Mouse (Mus musculus) lung, postnatal 0 days (tissue): ENCODE measurements around the gene Rnf144a. TPM values are rescaled to one million over a fixed set of nuclear protein-coding genes. Genes with fewer than 3 reads are reported as not detected.
A peak's percentile ranks its signal among the peaks of the same experiment; 100 is the strongest.

ENCODE experiments used
- ATAC-seq: fragments of 200-750 bp; cut with Nextera tagmentation; 2 replicates; pipeline ENCODE4 v1.8.0; 2017; ENCODE audit warnings: moderate library complexity
- DNase-seq: peaks from one replicate; pipeline ENCODE4 v3.0.0-alpha.2; 2016; ENCODE audit warnings: low spot score
- H3K27ac ChIP-seq: fragments of 300-500 bp; sonication (generic); 2 replicates; pipeline ENCODE4 v1.5.1; 2014; ENCODE audit warnings: antibody characterized with exemption, mild to moderate bottlenecking, low read length, mixed read lengths
- H3K27me3 ChIP-seq: fragments of 300-500 bp; sonication (generic); replicated peaks from 2 replicates; pipeline ENCODE4 v1.6.1; 2014; ENCODE audit warnings: low read length, mixed read lengths; ENCODE audit not compliant: insufficient read depth
- H3K36me3 ChIP-seq: fragments of 300-500 bp; sonication (generic); 2 replicates; pipeline ENCODE4 v1.6.1; 2014; ENCODE audit warnings: low read length, mixed read lengths; ENCODE audit not compliant: insufficient read depth
- H3K4me1 ChIP-seq: fragments of 300-500 bp; sonication (generic); 2 replicates; pipeline ENCODE4 v1.6.1; 2014; ENCODE audit warnings: antibody characterized with exemption, low read depth, low read length, mixed read lengths; ENCODE audit not compliant: insufficient read depth
- H3K4me2 ChIP-seq: fragments of 300-500 bp; sonication (generic); replicated peaks from 2 replicates; pipeline ENCODE4 v1.6.1; 2014; ENCODE audit warnings: low read depth, mild to moderate bottlenecking, low read length, moderate library complexity, mixed read lengths
- H3K4me3 ChIP-seq: fragments of 300-500 bp; sonication (generic); 2 replicates; pipeline ENCODE4 v1.5.1; 2014; ENCODE audit warnings: low read depth, low read length
- H3K9ac ChIP-seq: fragments of 300-500 bp; sonication (generic); replicated peaks from 2 replicates; pipeline ENCODE4 v1.6.1; 2014; ENCODE audit warnings: low read depth, mild to moderate bottlenecking
- H3K9me3 ChIP-seq: fragments of 300-500 bp; sonication (generic); 2 replicates; pipeline ENCODE4 v1.6.1; 2016; ENCODE audit warnings: low read length, mixed read lengths
- CTCF ChIP-seq: IDR thresholded peaks from 2 replicates; pipeline ENCODE4 v1.5.1; 2016; ENCODE audit warnings: antibody characterized with exemption, mild to moderate bottlenecking
- EP300 ChIP-seq: IDR thresholded peaks from 2 replicates; pipeline ENCODE4 v1.6.1; 2016; ENCODE audit warnings: antibody characterized with exemption, mild to moderate bottlenecking, control low read depth
- WGBS: fragments of 180-500 bp; shearing (Covaris S2); extraction: QIAGEN DNeasy Blood & Tissue Kit; methylation state at CpG from one replicate; pipeline ENCODE4 v1.1.7; 2014; 5-methylcytosine and 5-hydroxymethylcytosine counted together
- polyA plus RNA-seq: library from polyadenylated mRNA; unstranded; fragments of >200 nt; fragmentation: Nextera tagmentation; extraction: Ambion mirVana; gene quantifications from 2 replicates; pipeline ENCODE4 v1.2.1, GENCODE M21; 2015

The Rnf144a gene
- polyA plus RNA-seq, 1 experiment from 2014 or later: 69.6 TPM

- 45% methylated on average over 8 of the region's 8 CpGs for WGBS
- Histone ChIP-seq H3K9me3 (no peaks in the 10 kb centered on the region), H3K9ac (no peak overlapping the region), H3K36me3 (0 out of 2 replicates have a peak, but pooled peaks cover 9% of the 10 kb centered on the region), H3K27me3 (no peaks in the 10 kb centered on the region), H3K4me1 (peaks cover 9% of the 10 kb centered on the region; the same call in 1 of the 2 replicates), H3K4me2 (no peak overlapping the region), H3K27ac (peak overlapping the region; percentile 51; the same call in 1 of the 2 replicates), H3K4me3 (no peak overlapping the region)
- no peak; the same call in none of the 2 replicates for TF ChIP-seq EP300
- TF ChIP-seq CTCF: no peak
- DNase-seq (peak; percentile 73), ATAC-seq (peak; percentile 27)
These were observed 33.3 kb downstream of the Rnf144a start for GRCm38 (mm10) chr12:26381730-26382129.

GRCm38 (mm10) chr12:26379797-26380196 is 35.3 kb downstream of the Rnf144a start:
- H3K4me1 ChIP-seq: peaks cover 9% of the 10 kb centered on the region; the same call in 1 of the 2 replicates
- no peaks in the 10 kb centered on the region for H3K9me3 ChIP-seq
- H3K9ac ChIP-seq: no peak overlapping the region
- H3K4me2 ChIP-seq: no peak overlapping the region
- ATAC-seq (peak; percentile 68), DNase-seq (peak; percentile 58)
- no peak overlapping the region for H3K4me3 ChIP-seq
- WGBS: 63% methylated on average over 7 of the region's 7 CpGs
- 0 out of 2 replicates have a peak overlapping the region, but pooled peaks have one; percentile 26 for H3K27ac ChIP-seq
- no peaks in the 10 kb centered on the region for H3K27me3 ChIP-seq
- 0 out of 2 replicates have a peak, but pooled peaks cover 9% of the 10 kb centered on the region for H3K36me3 ChIP-seq
- TF ChIP-seq EP300 (no peak), CTCF (no peak)

GRCm38 (mm10) chr12:26377691-26378090 is 37.4 kb downstream of the Rnf144a start:
- Histone ChIP-seq H3K27me3 (no peaks in the 10 kb centered on the region), H3K9ac (no peak overlapping the region), H3K4me3 (no peak overlapping the region), H3K4me1 (peaks cover 12% of the 10 kb centered on the region; the same call in 1 of the 2 replicates), H3K9me3 (no peaks in the 10 kb centered on the region), H3K4me2 (no peak overlapping the region), H3K36me3 (0 out of 2 replicates have a peak, but pooled peaks cover 6% of the 10 kb centered on the region), H3K27ac (no peak overlapping the region)
- DNase-seq: no peak
- no peak; the same call in 1 of the 2 replicates for ATAC-seq
- TF ChIP-seq EP300 (no peak), CTCF (no peak)
- 62% methylated on average over 7 of the region's 7 CpGs for WGBS

- 68% methylated on average over 8 of the region's 8 CpGs for WGBS
- Histone ChIP-seq H3K4me2 (no peak overlapping the region), H3K36me3 (0 out of 2 replicates have a peak, but pooled peaks cover 6% of the 10 kb centered on the region), H3K27ac (no peak overlapping the region), H3K9ac (no peak overlapping the region), H3K9me3 (no peaks in the 10 kb centered on the region), H3K4me3 (no peak overlapping the region), H3K27me3 (no peaks in the 10 kb centered on the region), H3K4me1 (peaks cover 12% of the 10 kb centered on the region; the same call in 1 of the 2 replicates)
- no peak for TF ChIP-seq EP300
- TF ChIP-seq CTCF: no peak
- ATAC-seq (no peak), DNase-seq (no peak)
These were observed 38.3 kb downstream of the Rnf144a start for GRCm38 (mm10) chr12:26376541-26377323.

GRCm38 (mm10) chr12:26373721-26374120 is 41.3 kb downstream of the Rnf144a start:
- Histone ChIP-seq H3K9ac (no peak overlapping the region), H3K9me3 (no peaks in the 10 kb centered on the region), H3K36me3 (no peaks in the 10 kb centered on the region), H3K27ac (peak overlapping the region; percentile 15; the same call in 1 of the 2 replicates), H3K4me3 (no peak overlapping the region), H3K4me2 (no peak overlapping the region), H3K4me1 (peaks cover 3% of the 10 kb centered on the region; the same call in 1 of the 2 replicates), H3K27me3 (no peaks in the 10 kb centered on the region)
- DNase-seq: peak; percentile 69
- ATAC-seq: peak; percentile 25; the same call in 1 of the 2 replicates
- no peak for TF ChIP-seq CTCF
- TF ChIP-seq EP300: no peak
- 40% methylated on average over 7 of the region's 7 CpGs for WGBS

GRCm38 (mm10) chr12:26370004-26370403 is 45.0 kb downstream of the Rnf144a start:
- no peak overlapping the region for H3K9ac ChIP-seq
- no peak overlapping the region for H3K4me3 ChIP-seq
- H3K27me3 ChIP-seq: no peaks in the 10 kb centered on the region
- H3K9me3 ChIP-seq: no peaks in the 10 kb centered on the region
- H3K27ac ChIP-seq: no peak overlapping the region
- DNase-seq (no peak), ATAC-seq (no peak)
- TF ChIP-seq CTCF: no peak
- no peak for TF ChIP-seq EP300
- WGBS: 59% methylated on average over 8 of the region's 8 CpGs
- peaks cover 20% of the 10 kb centered on the region; the same call in 1 of the 2 replicates for H3K4me1 ChIP-seq
- no peak overlapping the region for H3K4me2 ChIP-seq
- no peaks in the 10 kb centered on the region for H3K36me3 ChIP-seq
